Mouse (Mus musculus) ES-E14 (cell line): ENCODE measurements at regions not wholly inside any gene's neighbourhood (a gene's known extent, or its start where the extent isn't known, plus 50 kb on each side); places are given as distances from the start of the nearest gene placed in this dataset.

ENCODE experiments used
- CHD2 ChIP-seq: IDR thresholded peaks from 2 replicates; pipeline ENCODE4 v1.6.1; 2014; ENCODE audit warnings: mild to moderate bottlenecking, low read depth, low read length, inconsistent platforms
- MAFK ChIP-seq: IDR thresholded peaks from 2 replicates; pipeline ENCODE4 v1.6.1; 2014; ENCODE audit warnings: mild to moderate bottlenecking, low read depth, low read length, inconsistent platforms; ENCODE audit not compliant: insufficient read depth
- ZC3H11A ChIP-seq: IDR thresholded peaks from 2 replicates; pipeline ENCODE4 v1.6.1; 2012; ENCODE audit warnings: low read depth, mild to moderate bottlenecking, inconsistent platforms, low read length, borderline replicate concordance
- ZNF384 ChIP-seq: IDR thresholded peaks from 2 replicates; pipeline ENCODE4 v1.6.1; 2012; ENCODE audit warnings: low read depth, low read length, inconsistent platforms

DNA sequence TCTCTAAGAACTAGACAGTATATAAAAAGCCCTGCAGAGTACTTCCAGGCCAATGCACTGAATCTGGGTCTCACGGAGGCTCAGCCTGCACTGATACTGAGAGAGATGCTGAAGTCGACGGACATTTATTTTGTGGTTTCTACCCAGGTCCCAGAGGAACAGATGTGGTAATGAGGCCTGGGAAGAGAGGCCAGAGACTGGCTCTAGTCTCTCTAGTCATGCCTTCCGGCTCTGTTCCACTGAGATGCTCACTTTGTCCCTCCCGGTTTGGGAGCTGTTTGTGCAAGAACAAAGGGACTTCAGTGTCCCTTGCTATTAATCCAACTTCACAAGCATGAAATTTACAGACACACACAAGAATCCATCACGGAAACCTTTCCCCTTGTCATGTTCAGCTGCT lies 144.1 kb upstream of the Foxd3 start:
- TF ChIP-seq CHD2 (no peak), ZC3H11A (no peak), MAFK (no peak), ZNF384 (no peak)
